Comparison of ENCODE assay signal across 18 mouse cellular contexts in genomic region chr13:10240238-10240637, GRCm38 (mm10).
"Had no signal": no experiment of that assay in that cellular context is flagged by ENCODE, and none has a peak within 500 bp of the region (broad histone marks: within the 10 kb centered on the region; RNA-seq: fewer than 3 reads in every experiment).

No protein-coding gene starts in this region.

- H3K4me2 ChIP-seq: kidney, embryonic 15.5 days; liver, embryonic 12.5 days; liver, embryonic 15.5 days; lung, embryonic 15.5 days; midbrain, embryonic 12.5 days; midbrain, embryonic 15.5 days; neural tube, embryonic 12.5 days; neural tube, embryonic 15.5 days had no signal

- H3K27me3 ChIP-seq: kidney, embryonic 15.5 days; liver, embryonic 12.5 days; liver, embryonic 15.5 days; lung, embryonic 15.5 days; midbrain, embryonic 12.5 days; midbrain, embryonic 15.5 days; neural tube, embryonic 12.5 days; neural tube, embryonic 15.5 days had no signal

- H3K27ac ChIP-seq: kidney, embryonic 15.5 days; liver, embryonic 12.5 days; liver, embryonic 15.5 days; lung, embryonic 15.5 days; macrophage; midbrain, embryonic 12.5 days; midbrain, embryonic 15.5 days; neural tube, embryonic 12.5 days; neural tube, embryonic 15.5 days had no signal

- H3K9ac ChIP-seq: kidney, embryonic 15.5 days; liver, embryonic 12.5 days; liver, embryonic 15.5 days; lung, embryonic 15.5 days; midbrain, embryonic 12.5 days; midbrain, embryonic 15.5 days; neural tube, embryonic 12.5 days; neural tube, embryonic 15.5 days had no signal

- ATAC-seq: liver, embryonic 12.5 days; midbrain, embryonic 15.5 days had no signal

- H3K4me1 ChIP-seq: kidney, embryonic 15.5 days; liver, embryonic 12.5 days; liver, embryonic 15.5 days; lung, embryonic 15.5 days; midbrain, embryonic 12.5 days; midbrain, embryonic 15.5 days; neural tube, embryonic 12.5 days; neural tube, embryonic 15.5 days had no signal

- H3K9me3 ChIP-seq: kidney, embryonic 15.5 days; liver, embryonic 12.5 days; liver, embryonic 15.5 days; lung, embryonic 15.5 days; midbrain, embryonic 12.5 days; midbrain, embryonic 15.5 days; neural tube, embryonic 12.5 days; neural tube, embryonic 15.5 days had no signal

- H3K36me3 ChIP-seq: kidney, embryonic 15.5 days; liver, embryonic 12.5 days; liver, embryonic 15.5 days; lung, embryonic 15.5 days; midbrain, embryonic 12.5 days; midbrain, embryonic 15.5 days; neural tube, embryonic 12.5 days; neural tube, embryonic 15.5 days had no signal

- H3K4me3 ChIP-seq: kidney, embryonic 15.5 days; liver, embryonic 12.5 days; liver, embryonic 15.5 days; lung, embryonic 15.5 days; midbrain, embryonic 12.5 days; midbrain, embryonic 15.5 days; neural tube, embryonic 12.5 days; neural tube, embryonic 15.5 days had no signal

- DNase-seq: kidney, adult 11 months; kidney, adult 8-10 months; kidney, postnatal 10 days; kidney, postnatal 36 days; liver; lung, adult 18-20 months; thymus, adult 2 months; thymus, postnatal 14 days; thymus, postnatal 4 days had no signal
